Mouse (Mus musculus) cortical plate, adult 2 months (tissue): ENCODE results near the gene Ece1.

Experiments
- CTCF ChIP-seq: fragments of 200-500 bp; IDR thresholded peaks from 2 replicates; pipeline ENCODE4 v1.5.1; 2011; ENCODE audit warnings: mild to moderate bottlenecking, control low read depth, low read length; ENCODE audit not compliant: insufficient read depth; ENCODE audit errors: extremely low read depth
- POLR2A ChIP-seq: fragments of 200-500 bp; IDR thresholded peaks from 2 replicates; pipeline ENCODE4 v1.6.1; 2011; ENCODE audit warnings: mild to moderate bottlenecking, low read length, control low read depth; ENCODE audit not compliant: insufficient read depth; ENCODE audit errors: extremely low read depth

DNA sequence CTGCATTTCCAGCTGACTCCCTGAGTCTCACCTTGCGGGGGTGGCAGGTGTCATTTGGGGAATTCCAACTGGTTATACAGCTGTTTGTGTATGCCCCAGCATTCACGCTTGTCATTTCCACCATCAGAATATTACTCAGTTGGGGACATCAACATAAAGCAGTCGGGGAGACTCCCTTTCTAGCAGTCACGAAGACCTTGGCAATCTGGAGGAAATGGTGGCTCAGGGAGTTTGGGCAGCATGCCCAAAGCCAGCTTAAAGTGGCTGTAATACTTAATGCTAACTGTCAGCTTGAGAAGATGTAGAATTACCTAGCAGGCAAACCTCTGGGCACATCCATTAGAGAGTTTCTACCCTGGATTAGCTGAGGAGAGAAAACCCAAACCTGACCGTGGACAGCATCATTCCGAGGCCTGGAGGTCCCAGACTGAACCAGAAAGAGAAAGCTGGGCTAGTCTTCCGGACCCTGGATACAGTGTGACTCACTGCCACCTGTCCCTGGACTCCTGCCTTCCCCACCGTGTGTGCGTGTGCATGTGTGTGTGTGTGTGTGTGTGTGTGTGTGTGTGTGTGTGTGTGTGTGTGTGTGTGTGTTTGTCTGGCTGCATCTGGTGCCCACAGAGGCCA lies 13.5 kb downstream of the Ece1 start:
- TF ChIP-seq POLR2A: no peak
- TF ChIP-seq CTCF: no peak
